Mouse (Mus musculus) liver, embryonic 13.5 days (tissue): ENCODE data around the gene Psmc3. TPM values are rescaled to one million over a fixed set of nuclear protein-coding genes. Genes with fewer than 3 reads are reported as not detected.

Experiments used
- ATAC-seq: fragments of 200-750 bp; cut with Nextera tagmentation; 2 replicates; pipeline ENCODE4 v1.8.0; 2017; ENCODE audit warnings: low read depth, mild to moderate bottlenecking, moderate number of reproducible peaks, moderate library complexity
- DNase-seq: peaks from one replicate; pipeline ENCODE4 v3.0.0; 2022
- H3K27ac ChIP-seq: fragments of 300-500 bp; sonication (generic); 2 replicates; pipeline ENCODE4 v1.5.1; 2015; ENCODE audit warnings: moderate library complexity, mild to moderate bottlenecking, inconsistent platforms
- H3K27me3 ChIP-seq: fragments of 300-500 bp; sonication (generic); 2 replicates; pipeline ENCODE4 v1.6.1; 2015; ENCODE audit warnings: mild to moderate bottlenecking, inconsistent platforms
- H3K36me3 ChIP-seq: fragments of 300-500 bp; sonication (generic); 2 replicates; pipeline ENCODE4 v1.6.1; 2015; ENCODE audit warnings: mild to moderate bottlenecking, inconsistent platforms
- H3K4me1 ChIP-seq: fragments of 300-500 bp; sonication (generic); replicated peaks from 2 replicates; pipeline ENCODE4 v1.6.1; 2015; ENCODE audit warnings: inconsistent platforms
- H3K4me2 ChIP-seq: fragments of 300-500 bp; sonication (generic); 2 replicates; pipeline ENCODE4 v1.6.1; 2015; ENCODE audit warnings: inconsistent platforms, mild to moderate bottlenecking, moderate library complexity
- H3K4me3 ChIP-seq: fragments of 300-500 bp; sonication (generic); replicated peaks from 2 replicates; pipeline ENCODE4 v1.5.1; 2015; ENCODE audit warnings: mild to moderate bottlenecking, inconsistent platforms
- H3K9ac ChIP-seq: fragments of 300-500 bp; sonication (generic); 2 replicates; pipeline ENCODE4 v1.6.1; 2015; ENCODE audit warnings: mild to moderate bottlenecking, inconsistent platforms
- H3K9me3 ChIP-seq: fragments of 300-500 bp; sonication (generic); replicated peaks from 2 replicates; pipeline ENCODE4 v1.6.1; 2016; ENCODE audit warnings: inconsistent platforms
- WGBS: fragments of 180-500 bp; shearing (Covaris S2); methylation state at CpG from one replicate; pipeline ENCODE4 v1.1.7; 2015; ENCODE audit not compliant: insufficient replicate concordance; 5-methylcytosine and 5-hydroxymethylcytosine counted together
- polyA plus RNA-seq: library from polyadenylated mRNA; unstranded; fragments of >200 nt; fragmentation: Nextera tagmentation; extraction: Ambion mirVana; gene quantifications from 2 replicates; pipeline ENCODE4 v1.2.1, GENCODE M21; 2015

The Psmc3 gene
- polyA plus RNA-seq, 1 experiment from 2014 or later: 188 TPM

DNA sequence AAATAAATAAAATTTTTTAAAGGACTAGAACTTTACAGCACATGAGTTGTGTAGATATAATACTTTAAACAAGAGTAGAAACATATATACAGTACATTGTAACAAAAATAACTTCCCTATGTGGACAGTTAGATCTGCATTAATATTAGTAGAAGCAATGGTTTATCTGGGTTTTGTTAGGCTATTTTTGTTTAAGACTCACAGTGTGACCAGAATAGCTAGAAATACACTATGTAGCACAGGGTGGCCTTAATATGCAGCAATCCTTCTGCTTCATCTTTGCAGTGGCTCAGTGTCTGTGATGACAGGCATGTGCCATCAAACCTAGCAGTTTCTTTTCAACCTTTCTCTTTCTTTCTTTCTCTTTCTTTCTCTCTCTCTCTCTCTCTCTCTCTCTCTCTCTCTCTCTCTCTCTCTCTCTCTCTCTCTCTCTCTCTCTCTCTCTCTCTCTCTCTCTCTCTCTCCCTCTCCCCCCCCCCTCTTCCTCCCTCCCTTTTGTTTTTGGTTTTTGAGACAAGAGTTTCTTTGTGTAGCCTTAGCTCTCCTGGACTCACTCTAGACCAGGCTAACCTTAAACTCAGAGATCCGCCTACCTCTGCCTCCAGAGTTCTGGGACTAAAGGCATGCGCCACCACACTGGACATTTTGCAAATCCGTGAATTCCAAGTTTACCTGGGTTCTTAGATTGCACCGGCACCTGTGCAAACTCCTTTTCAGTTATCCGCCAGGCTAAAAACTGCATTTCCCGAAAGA is 452 bp upstream of the Psmc3 start:
- Histone ChIP-seq H3K36me3 (peaks cover 36% of the 10 kb centered on the region), H3K27ac (peak overlapping the region; percentile 85), H3K27me3 (no peaks in the 10 kb centered on the region), H3K4me2 (peak overlapping the region; percentile 93), H3K9me3 (no peaks in the 10 kb centered on the region), H3K9ac (peak overlapping the region; percentile 92), H3K4me1 (peaks cover 41% of the 10 kb centered on the region), H3K4me3 (peak overlapping the region; percentile 93)
- 0% methylated on average over 6 of the region's 6 CpGs for WGBS
- DNase-seq (no peak), ATAC-seq (peak; percentile 30)

DNA sequence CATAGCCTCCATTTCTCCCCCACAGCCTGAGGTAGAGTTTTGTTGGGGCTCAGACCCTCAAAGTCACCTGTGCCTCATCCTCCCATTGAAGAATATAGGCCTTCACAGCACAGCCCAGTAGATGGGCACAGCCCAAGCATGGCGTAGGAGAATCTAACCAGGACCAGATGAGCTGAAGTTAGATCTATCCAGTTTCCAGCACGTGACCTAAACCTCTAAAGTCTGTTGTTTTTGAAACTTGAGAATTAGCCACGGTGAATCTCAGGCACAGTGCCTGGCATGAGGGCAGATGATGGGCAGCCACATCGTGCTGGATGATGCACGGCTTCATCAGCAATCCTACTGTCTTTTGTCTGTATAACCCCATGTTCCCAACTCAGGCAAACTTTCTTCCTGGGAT is 4.6 kb downstream of the Psmc3 start:
- H3K27ac ChIP-seq: no peak overlapping the region
- 86% methylated on average over 5 of the region's 5 CpGs for WGBS

DNA sequence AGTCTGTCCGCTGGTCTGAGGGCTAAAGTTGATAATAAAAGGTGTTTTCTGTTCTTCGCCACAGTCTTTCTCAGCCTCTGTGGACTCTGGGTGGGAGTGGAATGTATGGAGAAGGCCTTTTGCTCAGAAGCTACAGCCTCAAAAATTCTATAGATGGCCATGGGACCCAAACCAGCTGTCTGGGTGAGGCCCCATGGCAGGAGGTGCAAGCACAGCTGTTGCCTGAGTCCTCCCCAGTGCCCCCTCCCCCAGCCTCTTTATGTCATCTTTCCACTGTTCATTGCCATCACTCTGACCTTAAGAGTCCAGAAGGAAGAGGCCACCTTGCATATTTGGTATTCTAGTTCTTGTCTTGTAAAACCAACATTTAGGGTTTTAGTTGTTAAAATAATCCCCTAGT is 5.6 kb downstream of the Psmc3 start:
- ATAC-seq: no peak

More for the DNA sequence above, 4.6 kb downstream of the Psmc3 start:
- H3K27me3 ChIP-seq: no peaks in the 10 kb centered on the region
- no peaks in the 10 kb centered on the region for H3K9me3 ChIP-seq
- peaks cover 56% of the 10 kb centered on the region for H3K4me1 ChIP-seq
- no peak overlapping the region for H3K4me3 ChIP-seq
- peaks cover 82% of the 10 kb centered on the region for H3K36me3 ChIP-seq
- no peak overlapping the region for H3K9ac ChIP-seq
- no peak overlapping the region for H3K4me2 ChIP-seq
- ATAC-seq: no peak
- DNase-seq: no peak

DNA sequence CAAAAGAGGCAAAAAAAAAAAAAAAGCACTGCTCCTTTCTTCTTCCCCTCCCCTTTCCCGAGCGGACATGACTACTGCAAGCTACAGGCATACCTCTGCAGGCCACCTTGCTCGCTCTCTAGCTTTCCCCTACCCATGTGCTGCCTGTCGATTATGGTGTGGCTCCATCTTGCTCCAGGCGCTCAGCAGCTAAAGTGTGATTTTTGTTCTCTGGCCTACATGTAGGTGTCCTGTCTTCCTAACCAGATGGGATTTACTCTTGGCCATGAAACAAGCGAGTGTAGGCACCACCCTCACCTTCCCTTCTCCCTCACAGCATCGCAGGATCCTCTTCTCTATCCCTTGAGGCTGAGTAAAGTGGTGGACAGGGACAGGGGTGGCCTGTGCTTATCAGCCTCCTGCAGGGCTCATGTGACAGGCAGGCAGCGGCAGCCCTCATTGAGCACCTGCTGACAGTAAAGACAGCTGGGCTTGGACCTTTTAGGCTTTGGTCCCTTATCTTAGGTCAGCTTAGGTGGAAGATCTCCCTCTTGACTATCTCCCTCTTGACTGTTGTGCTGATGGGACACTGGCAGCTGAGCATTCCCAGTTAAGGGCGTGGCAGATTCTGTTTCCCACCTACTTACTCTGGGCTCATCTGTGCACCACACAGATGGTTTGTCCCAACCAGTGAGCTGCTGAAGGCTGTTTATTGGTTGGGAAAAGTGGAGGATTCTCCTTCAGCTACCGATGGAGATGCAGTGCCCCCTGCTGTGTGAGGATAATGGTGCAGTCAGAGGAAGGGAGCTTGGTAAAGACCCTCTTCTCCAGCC is 6.9 kb downstream of the Psmc3 start:
- peak; percentile 74 for DNase-seq
- Histone ChIP-seq H3K27me3 (no peaks in the 10 kb centered on the region), H3K4me2 (peak overlapping the region; percentile 41), H3K36me3 (peaks cover 91% of the 10 kb centered on the region), H3K4me3 (no peak overlapping the region), H3K9ac (peak overlapping the region; percentile 51), H3K4me1 (peaks cover 43% of the 10 kb centered on the region), H3K27ac (peak overlapping the region; percentile 92), H3K9me3 (no peaks in the 10 kb centered on the region)
- ATAC-seq: peak; percentile 91
- 55% methylated on average over 10 of the region's 10 CpGs for WGBS

More for the DNA sequence above, 5.6 kb downstream of the Psmc3 start:
- H3K4me3 ChIP-seq: no peak overlapping the region
- peaks cover 56% of the 10 kb centered on the region for H3K4me1 ChIP-seq
- H3K9ac ChIP-seq: no peak overlapping the region
- H3K27ac ChIP-seq: peak overlapping the region; percentile 92
- no peaks in the 10 kb centered on the region for H3K9me3 ChIP-seq
- H3K36me3 ChIP-seq: peaks cover 92% of the 10 kb centered on the region
- no peaks in the 10 kb centered on the region for H3K27me3 ChIP-seq
- no peak overlapping the region for H3K4me2 ChIP-seq
- no peak for DNase-seq
- WGBS: 94% methylated on average over 2 of the region's 2 CpGs

DNA sequence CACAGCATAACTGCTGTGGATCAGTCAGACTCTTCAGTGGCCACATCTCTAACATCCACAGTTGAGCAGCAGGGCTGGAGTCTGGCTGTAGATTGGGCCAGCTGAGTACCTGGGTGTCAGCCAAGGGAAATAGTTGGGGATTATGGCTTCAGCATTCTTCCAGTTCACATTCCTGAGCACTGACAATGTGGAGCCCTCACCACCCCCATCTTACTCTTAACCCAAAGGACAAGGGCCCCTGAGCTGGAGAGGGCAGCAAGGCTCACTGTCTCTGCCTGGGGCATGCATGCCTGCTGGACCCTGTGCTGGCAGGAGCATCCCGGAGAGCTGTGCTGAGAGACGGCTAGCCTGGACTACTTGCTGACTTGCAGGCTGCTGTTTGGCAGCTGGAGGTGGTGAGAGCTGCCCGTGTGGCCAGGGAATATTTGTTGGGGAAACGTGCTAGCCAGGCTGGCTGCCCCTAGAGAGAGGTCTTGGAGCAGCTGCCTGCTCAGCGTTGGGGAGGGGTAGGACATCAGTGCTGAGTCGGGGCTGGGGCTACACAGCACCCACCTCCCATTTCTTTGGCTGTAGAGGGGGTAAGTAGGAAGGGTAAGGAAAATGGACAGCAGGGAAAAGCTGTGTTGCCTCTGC is 8.2 kb downstream of the Psmc3 start:
- WGBS: 83% methylated on average over 6 of the region's 6 CpGs
- Histone ChIP-seq H3K36me3 (peaks cover 85% of the 10 kb centered on the region), H3K9me3 (no peaks in the 10 kb centered on the region), H3K27me3 (no peaks in the 10 kb centered on the region), H3K4me2 (no peak overlapping the region), H3K4me3 (no peak overlapping the region), H3K27ac (peak overlapping the region; percentile 92), H3K4me1 (peaks cover 33% of the 10 kb centered on the region), H3K9ac (peak overlapping the region; percentile 51)
- no peak for DNase-seq
- ATAC-seq: no peak

DNA sequence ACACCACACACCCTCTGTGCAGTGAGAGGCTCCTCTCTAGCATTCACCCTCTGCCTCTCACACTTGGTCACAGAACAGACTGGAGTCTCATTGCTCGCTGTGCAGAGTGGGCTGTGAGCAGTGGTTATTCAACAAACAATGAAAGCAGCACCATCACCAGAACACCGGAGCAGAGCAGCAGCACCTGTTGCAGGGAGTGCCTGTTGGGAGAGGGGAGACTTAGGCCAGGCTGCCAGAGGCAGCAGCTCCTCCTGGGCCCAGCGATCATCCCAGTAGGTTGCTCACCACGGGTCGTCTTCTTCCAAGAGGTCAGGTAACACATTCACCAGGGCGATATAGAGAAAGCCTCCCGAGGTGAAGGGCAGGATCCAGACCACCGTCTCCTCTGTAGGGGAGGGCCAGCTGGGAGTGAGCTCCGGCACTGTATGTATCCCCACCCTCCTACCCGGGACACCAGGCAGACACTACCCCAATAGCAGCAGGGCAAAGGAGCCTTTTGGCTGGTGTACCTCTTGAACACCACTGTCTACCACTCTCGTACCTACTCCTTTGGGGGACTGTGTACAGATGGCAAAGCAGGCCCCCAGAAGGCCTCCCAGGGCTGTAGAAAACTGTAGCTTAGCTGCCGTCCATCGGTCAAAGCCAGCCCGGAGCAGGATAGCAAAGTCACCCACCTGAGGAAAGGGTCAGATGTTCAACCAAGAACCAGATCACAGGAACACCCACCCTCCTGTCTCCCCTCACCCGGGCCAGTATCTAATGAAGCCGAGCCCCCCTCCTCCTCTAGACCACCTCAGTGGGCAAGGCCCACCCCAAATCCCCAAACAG is 9.2 kb downstream of the Psmc3 start:
- H3K36me3 ChIP-seq: peaks cover 80% of the 10 kb centered on the region
- WGBS: 89% methylated on average over 16 of the region's 16 CpGs

GRCm38 (mm10) chr2:91064211-91064610 is 10.4 kb downstream of the Psmc3 start:
- no peaks in the 10 kb centered on the region for H3K27me3 ChIP-seq
- no peak overlapping the region for H3K27ac ChIP-seq
- H3K4me3 ChIP-seq: no peak overlapping the region
- H3K36me3 ChIP-seq: peaks cover 67% of the 10 kb centered on the region
- 86% methylated on average over 6 of the region's 6 CpGs for WGBS
- DNase-seq (no peak), ATAC-seq (no peak)
- no peak overlapping the region for H3K9ac ChIP-seq
- no peak overlapping the region for H3K4me2 ChIP-seq
- H3K9me3 ChIP-seq: no peaks in the 10 kb centered on the region
- H3K4me1 ChIP-seq: peaks cover 40% of the 10 kb centered on the region

More for the DNA sequence above, 9.2 kb downstream of the Psmc3 start:
- H3K27ac ChIP-seq: no peak overlapping the region
- DNase-seq (no peak), ATAC-seq (no peak)
- H3K27me3 ChIP-seq: no peaks in the 10 kb centered on the region
- H3K4me3 ChIP-seq: no peak overlapping the region
- H3K9ac ChIP-seq: 0 out of 2 replicates have a peak overlapping the region, but pooled peaks have one; percentile 3
- H3K4me2 ChIP-seq: no peak overlapping the region
- peaks cover 33% of the 10 kb centered on the region for H3K4me1 ChIP-seq
- H3K9me3 ChIP-seq: no peaks in the 10 kb centered on the region

DNA sequence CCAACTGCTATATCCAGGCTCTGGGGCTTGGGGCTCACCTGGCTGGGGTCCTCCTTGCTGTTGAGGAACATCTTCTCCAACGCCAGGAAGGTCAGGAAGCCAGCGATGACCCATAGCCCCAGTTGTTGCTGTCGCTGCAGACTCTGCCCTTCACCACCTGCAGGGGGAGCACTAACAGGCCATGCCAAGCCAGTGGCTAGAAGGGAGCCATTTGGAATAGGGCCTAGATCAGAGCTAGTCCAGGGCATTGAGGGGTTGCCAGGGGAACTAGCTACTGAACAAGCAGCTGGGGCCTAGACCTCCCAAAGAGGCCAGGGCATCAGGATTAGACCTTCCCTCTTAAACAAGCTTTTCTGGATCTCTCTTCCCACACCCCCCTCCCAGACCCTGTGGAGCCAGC is 11.7 kb downstream of the Psmc3 start:
- Histone ChIP-seq H3K27me3 (no peaks in the 10 kb centered on the region), H3K9ac (no peak overlapping the region), H3K27ac (no peak overlapping the region), H3K4me1 (peaks cover 37% of the 10 kb centered on the region), H3K4me3 (no peak overlapping the region), H3K9me3 (no peaks in the 10 kb centered on the region), H3K4me2 (no peak overlapping the region), H3K36me3 (peaks cover 54% of the 10 kb centered on the region)
- WGBS: 45% methylated on average over 3 of the region's 3 CpGs
- DNase-seq (peak; percentile 45), ATAC-seq (no peak)

GRCm38 (mm10) chr2:91066455-91066854 is 12.6 kb downstream of the Psmc3 start:
- ATAC-seq: no peak
- Histone ChIP-seq H3K4me2 (no peak overlapping the region), H3K27ac (no peak overlapping the region), H3K9ac (no peak overlapping the region), H3K27me3 (no peaks in the 10 kb centered on the region), H3K36me3 (peaks cover 49% of the 10 kb centered on the region), H3K9me3 (no peaks in the 10 kb centered on the region), H3K4me1 (peaks cover 36% of the 10 kb centered on the region), H3K4me3 (no peak overlapping the region)
- WGBS: 73% methylated on average over 3 of the region's 3 CpGs
- no peak for DNase-seq

DNA sequence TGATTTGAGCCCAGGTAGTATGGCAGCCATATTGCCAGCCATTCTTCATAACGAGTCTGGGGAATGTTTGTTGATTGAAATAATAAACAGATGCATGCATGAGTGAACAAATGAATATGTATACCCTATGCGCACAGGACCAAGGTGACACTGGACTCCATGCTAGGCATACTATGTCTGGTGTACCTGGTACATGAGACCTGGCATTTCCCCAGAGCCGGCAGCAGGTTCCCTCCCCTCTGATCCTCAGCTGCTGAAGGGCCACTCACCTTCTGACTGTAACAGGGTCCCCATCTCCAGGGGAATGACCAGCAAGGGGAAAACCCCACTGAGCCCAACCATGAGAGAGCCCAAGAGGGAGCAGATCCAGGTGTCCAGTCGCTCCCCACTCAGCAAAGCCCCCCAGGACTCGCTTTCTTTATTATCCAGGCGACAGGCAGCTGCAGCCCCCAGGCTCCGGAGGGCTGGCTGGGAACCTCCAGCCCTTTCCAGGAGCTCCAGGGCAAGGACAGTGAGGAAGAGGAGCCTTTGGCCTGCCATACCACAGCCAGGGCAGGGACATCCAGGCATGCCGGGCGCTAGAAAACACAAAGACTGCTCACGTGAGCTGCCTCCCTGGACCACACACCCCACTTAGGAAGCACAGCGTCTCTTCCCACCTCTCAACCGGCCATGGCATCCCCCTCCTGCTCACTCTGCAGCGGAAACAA is 14.5 kb downstream of the Psmc3 start:
- DNase-seq: no peak
- ATAC-seq: no peak
- Histone ChIP-seq H3K9me3 (no peaks in the 10 kb centered on the region), H3K27ac (no peak overlapping the region), H3K9ac (peak overlapping the region; percentile 77; the same call in 1 of the 2 replicates), H3K4me2 (peak overlapping the region; percentile 88), H3K4me3 (peak overlapping the region; percentile 72; the same call in 1 of the 2 replicates), H3K4me1 (peaks cover 26% of the 10 kb centered on the region), H3K27me3 (no peaks in the 10 kb centered on the region), H3K36me3 (peaks cover 31% of the 10 kb centered on the region)
- WGBS: 75% methylated on average over 13 of the region's 13 CpGs
